Mouse (Mus musculus): ENCODE data around the gene Dpy30.

Gene Dpy30

DNA sequence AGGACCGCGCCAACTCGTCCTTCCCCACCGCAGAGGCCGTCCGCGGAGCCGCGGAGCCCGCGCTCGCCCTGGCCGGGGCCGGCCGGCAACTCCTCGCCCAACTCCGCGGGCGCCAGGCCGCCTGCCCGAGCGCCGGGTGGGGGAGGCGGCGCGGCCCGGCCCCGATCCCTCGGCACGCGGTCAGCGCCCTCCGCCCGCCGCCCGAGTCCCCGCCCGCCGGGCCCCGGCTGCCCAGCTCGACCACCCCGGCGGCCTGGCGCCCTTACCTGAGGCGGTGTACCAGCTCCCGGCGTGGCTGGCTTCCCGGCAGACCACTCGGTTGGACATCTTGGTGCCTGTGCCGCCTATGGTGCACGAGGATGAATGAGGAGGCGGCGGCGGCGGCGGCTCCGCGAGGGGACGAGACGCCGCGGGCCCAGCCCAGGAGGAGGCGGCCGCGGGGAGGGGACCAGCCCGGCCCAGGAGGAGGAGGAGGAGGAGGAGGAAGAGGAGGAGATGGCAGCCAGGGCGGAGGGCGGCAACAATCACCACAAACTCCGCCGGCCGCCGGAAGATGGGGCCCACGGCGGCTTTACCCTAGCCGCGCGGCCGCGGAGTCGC lies 29.2 kb downstream of the Dpy30 start:
- peak; percentile 87 to 93 for DNase-seq (ENCODE audit: low spot score in 2 of 2)

DNA sequence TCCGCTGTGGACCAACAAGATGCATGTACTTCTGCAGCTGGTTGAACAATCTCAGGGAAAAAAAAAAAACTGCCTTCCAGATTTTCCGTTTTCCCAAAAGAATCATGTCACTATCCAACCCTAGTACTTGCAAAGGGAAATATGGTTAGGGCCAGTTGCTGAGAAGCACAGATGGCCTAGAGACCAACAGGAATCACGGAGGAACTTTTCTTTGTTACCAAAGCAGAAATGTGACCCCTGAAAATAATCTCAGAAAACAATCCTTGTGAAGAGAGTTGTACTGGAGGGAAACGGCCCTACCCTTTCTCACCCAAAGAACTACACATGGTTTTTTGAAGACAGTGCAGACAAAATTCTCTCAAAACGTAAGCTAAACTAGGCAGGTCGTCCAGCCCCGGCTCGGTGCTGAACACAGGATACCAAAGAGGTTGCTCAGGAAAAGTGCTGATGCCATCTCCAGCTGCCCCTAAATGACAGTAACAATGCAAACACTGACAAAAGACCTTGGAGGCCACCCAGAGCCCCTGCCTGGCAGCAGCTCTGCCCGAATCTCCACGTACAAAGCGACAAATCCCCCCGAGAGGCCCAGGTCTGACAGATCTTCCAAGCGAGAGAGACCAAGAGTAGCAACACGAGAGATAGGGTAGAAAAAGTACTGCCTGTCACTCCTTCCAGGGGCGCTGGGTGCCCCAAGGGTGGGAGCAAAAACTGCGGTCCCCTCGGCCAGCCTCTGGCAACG lies 29.9 kb downstream of the Dpy30 start:
- DNase-seq (ENCODE audit: low spot score in 2 of 2): peak in 1 of 2 experiments; percentile 78

DNA sequence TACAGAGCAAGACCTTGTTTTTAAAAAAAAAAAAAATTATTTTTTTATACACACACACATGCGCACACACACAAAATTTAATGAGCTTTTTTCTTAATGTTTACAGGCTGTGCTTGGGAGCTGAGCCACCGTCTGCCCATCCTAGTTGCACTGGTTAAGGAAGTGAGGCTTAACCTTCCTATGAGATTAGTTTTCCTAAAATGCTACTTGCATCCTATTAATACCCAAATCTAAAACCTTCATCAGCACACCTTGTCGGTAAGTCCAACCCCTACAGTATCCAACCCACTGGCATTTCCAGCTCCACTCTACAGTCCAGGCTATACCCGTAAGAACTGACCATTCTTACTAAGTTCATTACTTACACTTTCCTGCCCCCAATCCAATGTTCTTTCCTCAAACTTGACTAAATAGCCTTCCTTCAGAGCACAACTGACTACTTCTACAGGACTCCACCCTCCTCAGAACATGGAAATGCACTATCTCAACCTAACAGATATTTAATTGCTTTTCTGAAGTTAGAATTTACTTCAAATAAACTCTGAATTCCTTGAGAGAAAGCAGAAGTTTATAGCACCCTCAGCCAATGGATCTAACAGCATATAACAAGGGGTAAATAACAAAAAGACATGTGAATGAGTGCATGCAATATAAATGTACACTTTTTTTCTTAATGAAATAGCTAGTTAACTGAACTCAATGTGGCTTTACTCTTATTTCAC lies 31.9 kb downstream of the Dpy30 start:
- no peak for DNase-seq (ENCODE audit: low spot score in 2 of 2)

DNA sequence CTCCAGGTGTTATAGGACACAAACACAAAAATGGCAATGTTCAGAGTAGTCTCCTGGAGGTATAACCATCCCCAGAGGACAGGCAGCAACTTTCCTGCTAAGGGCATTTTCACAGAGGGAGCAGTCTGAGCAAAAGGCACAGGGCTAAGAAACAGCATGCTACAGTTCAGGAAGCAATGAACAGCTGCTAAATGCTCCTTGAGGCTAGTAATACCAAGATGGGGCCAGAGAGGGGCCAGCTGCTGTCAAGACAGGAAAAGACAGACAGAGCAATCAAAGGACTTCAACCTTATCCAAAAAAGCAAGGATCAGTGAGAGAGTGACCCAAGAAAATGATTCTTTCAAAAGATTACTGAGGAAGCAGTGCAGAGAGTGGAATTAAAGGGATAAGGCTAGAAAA lies 32.9 kb downstream of the Dpy30 start:
- DNase-seq (ENCODE audit: low spot score in 2 of 2): no peak

DNA sequence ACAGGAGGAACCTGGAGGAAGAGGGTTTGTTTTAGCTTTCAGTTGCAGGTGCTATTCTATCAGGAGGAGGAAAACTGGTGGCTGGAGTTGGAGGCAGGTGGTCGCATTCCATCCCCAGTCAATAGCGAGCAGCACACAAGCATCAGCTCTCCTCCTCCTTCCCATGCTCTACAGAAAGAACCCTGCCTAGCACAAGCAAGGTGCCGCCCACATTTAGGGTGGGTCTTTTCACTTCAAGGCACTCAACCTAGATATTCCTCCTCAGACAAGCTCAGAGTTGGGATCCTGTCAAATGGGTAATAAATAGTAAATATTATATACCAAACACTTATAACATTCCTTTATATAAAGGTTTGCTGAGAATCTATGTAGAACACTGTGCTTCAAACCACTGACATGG lies 33.5 kb downstream of the Dpy30 start:
- peak in 1 of 2 experiments; percentile 36 for DNase-seq (ENCODE audit: low spot score in 2 of 2)

DNA sequence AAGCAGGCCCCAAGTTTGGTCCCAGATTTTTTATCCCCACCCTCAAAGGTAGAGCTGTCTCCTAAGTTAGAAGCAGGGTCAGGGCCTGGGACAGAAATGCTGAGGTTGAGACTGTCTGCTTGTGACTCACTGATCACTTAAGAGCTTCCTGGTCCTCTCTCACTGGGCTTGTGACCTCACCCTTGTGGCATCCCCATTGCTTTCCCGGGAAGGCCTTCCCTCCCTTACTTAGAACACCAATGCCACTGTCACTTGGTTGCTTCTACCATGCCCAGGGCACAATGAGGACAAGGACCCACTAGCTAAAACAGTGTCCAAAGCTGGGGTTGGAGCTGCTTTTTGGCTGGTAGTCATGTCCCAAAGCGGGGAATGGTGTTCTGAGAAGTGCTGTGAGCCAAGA lies 35.1 kb downstream of the Dpy30 start:
- DNase-seq (ENCODE audit: low spot score in 2 of 2): no peak

DNA sequence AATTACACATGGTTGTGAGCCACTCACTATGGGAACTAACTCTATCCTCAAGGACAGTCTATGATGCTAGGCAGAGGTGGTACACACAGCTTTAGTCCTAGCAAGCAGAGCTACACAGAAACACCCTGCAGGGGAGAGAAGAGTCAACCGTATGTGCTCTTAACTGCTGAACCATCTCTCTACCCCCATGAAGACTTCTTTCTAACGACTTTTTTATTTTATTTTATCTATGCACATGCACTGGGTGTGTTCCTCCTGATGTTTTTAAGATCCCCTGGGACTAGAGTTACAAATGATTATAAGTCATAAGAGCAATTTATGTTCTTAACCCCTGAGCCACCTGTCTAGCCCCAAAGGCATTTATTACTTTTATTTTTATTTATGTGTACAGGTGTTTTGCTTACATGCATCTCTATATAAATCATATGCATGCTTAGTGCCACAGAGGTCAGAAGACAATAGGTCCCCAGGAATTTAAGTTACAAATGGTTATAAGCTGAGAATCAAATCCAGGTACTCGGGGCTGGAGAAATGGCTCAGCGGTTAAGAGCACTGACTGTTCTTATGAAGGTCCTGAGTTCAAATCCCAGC lies 37.5 kb downstream of the Dpy30 start:
- no peak for DNase-seq (ENCODE audit: low spot score in 2 of 2)

DNA sequence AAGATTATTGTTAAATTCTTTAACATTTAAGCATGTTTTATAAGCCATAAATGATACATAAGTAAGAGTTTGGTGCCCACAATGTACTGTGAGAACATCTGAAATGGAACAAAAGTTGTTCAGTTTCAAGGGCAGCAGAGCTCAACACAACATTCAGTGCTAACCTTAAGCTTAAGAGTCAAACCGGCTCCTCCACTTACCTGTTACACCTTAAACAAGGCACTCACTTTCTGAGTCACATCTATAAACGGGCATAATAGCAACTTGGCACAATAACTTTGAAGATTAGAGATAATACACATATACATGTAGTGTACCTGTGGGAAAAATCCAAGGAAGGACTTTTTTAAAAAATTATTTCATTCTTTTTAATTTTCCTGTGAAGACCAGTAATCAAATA lies 38.0 kb downstream of the Dpy30 start:
- no peak for DNase-seq (ENCODE audit: low spot score in 2 of 2)

DNA sequence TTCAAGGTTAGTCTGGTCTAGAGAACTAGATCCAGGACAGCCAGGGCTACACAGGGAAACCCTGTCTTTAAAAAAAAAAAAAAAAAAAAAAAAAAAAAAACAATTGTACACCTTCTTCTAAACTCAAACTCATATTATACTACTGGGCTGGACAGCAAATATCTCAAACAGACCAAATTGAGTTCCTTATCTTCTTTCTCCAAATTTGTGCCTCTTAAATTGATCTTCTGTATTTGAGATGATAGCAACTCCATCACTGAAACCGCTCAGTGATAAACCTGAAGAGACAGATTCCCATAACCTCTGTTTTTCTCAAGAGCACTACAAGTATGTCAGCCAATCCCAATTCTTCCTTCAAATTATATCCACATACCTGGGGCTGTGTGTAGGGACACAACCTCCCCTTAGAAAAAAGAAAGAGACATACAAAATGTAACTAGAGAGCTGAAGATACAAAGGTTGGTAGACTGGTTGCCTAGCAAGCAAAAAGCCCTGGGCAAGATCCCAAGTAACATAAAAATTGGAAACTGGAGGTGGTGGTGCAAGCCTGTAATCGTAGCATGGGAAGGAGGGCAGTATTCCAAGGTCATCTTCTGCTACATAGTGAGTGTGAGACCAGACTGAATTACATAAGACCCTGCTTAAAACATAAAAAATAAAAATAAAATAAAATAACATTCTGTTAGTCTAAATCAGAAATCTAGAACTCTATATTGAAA lies 39.2 kb downstream of the Dpy30 start:
- no peak for DNase-seq (ENCODE audit: low spot score in 2 of 2)

DNA sequence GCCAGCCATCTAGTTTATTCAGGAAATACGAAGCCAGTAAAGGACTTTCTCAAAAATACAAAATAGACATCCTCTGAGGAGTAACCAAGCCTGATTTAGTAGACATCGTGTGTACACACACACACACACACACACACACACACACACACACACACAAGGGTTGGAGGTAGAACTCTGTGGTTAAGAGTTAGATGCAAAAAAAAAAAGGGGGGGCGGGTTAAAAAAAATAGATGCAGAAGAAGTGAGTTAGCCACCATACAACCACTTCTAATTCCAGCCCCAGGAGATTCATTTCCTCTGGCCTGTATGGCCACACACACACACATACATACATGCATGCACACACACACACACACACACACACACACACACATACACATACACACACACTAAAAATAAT lies 41.7 kb downstream of the Dpy30 start:
- DNase-seq (ENCODE audit: low spot score in 2 of 2): no peak

DNA sequence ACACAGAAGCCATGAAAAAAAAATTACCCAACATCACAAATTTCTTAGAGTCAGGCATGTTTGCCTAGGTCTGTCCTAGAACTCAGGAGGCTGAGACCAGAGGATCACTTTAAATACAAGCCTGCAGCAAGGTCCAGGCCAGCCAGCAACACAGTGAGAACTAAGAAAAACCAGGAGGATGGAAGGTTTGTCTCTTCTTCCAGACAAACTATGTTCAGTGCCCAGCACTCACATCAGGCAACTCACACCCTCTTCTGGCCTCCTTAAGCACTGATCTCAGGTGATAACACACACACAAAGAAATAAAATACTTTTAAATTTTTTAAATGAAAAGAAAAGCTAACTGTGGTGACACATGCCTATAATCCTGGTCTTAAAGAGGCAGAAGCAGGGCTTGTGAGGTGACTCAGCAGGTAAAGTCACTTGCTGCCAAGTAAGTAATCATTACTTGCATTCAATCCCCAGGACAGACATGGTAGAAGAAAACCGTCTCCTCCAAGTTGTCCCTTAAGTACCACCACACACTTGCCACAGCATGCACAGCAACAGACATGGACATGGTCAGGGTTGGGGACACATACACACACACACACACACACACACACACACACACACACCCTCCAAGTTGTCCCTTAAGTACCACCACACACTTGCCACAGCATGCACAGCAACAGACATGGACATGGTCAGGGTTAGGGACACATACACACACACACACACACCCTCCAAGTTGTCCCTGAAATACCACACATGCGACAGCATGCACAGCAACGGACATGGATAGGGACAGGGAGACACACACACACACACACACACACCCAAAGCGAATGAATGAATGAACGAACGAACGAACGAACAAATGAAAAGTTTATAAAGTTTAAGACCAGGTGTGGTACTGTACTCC lies 44.5 kb downstream of the Dpy30 start:
- no peak for DNase-seq (ENCODE audit: low spot score in 2 of 2)

DNA sequence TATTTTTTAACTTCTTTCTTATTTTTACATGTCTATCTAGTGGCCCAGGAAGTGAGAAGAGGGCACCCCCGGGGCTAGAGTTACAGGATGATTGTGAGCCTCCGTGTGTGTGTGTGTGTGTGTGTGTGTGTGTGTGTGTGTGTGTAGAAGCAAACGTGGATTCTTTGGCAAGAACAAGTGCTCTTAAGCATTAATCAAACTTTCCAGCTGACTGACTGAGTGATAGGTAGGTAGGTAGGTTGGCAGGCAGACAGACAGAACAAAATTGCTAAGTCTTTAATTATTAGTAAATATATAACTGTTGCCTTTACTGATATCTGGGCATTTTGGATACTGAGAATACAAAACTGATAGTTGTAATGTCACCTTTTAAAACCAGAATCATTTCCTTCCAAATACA lies 49.3 kb downstream of the Dpy30 start:
- DNase-seq (ENCODE audit: low spot score in 2 of 2): no peak

DNA sequence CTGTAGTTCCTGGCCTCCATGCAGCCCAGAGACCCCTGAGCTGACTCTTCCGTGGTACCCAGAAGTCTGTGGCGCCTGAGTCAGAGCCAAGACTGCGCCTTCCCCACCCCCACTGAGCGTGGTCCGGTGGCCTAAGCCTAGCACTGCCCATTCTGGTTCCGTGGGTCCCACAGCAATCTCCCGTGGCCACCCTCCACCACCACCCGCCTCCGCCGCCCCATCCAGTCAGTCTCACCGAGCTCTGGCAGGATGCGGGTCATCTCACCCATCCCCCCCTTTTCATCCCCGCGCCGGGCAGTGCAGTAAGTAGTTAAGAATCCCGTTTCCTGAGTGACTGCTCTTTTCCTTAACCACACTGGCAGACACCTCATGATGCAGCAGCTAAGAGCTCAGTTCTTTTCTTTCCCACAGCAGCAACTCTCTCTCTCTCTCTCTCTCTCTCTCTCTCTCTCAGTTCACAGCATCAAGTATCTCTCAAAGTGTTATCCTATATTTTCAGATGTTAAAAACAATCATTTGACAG lies 51.0 kb downstream of the Dpy30 start:
- no peak for DNase-seq (ENCODE audit: low spot score in 2 of 2)

DNA sequence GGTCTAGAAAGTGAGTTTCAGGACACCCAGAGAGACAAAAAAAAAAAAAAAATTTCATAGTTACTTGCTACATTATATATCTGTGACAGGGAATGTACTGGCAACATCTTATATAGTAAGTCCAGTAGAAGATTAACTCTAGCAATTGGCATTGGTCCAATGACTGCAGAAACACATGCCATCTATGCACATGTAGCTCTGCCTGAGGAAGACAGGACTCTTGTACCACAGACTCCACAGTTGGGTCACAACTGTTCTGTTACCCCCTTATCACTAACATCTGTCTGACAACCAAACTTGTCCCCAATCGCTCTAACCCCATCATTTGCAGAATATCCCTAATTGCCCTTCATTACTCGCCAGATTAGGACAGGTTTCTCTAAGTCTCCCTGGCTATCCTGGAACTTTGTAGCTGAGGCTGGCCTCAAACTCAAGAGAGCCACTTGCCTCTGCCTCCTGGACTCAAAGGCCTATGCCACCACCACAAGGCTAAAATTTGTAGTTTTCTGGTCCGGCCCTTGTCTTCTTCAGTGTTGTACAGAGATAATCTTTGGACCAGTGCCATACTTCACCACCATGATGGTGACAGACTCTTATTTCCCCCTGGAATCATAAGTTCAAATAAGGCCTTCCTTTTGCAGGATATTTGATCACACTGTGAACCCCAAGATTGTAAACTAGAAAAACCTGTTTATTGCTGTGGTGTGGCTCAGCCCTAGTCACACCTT lies 52.0 kb downstream of the Dpy30 start:
- DNase-seq (ENCODE audit: low spot score in 2 of 2): no peak

DNA sequence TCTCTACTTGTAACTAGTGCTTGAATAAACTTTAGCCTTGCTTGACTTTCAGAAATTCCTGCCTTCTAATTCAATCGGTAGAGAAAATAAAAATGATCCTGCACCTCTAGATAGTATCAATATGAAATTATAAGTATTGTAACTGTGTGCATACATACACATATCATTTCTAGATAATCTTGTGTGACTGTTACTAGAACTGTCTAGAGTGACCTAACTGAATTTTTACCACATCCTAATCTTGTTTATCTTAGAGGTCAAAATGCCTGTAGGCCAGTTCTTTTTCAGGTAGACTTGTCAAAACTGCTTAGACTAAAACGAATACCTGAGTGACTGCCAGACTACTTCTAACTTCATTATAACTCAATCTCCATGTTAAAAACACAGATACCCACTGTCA lies 53.5 kb downstream of the Dpy30 start:
- DNase-seq (ENCODE audit: low spot score in 2 of 2): no peak

DNA sequence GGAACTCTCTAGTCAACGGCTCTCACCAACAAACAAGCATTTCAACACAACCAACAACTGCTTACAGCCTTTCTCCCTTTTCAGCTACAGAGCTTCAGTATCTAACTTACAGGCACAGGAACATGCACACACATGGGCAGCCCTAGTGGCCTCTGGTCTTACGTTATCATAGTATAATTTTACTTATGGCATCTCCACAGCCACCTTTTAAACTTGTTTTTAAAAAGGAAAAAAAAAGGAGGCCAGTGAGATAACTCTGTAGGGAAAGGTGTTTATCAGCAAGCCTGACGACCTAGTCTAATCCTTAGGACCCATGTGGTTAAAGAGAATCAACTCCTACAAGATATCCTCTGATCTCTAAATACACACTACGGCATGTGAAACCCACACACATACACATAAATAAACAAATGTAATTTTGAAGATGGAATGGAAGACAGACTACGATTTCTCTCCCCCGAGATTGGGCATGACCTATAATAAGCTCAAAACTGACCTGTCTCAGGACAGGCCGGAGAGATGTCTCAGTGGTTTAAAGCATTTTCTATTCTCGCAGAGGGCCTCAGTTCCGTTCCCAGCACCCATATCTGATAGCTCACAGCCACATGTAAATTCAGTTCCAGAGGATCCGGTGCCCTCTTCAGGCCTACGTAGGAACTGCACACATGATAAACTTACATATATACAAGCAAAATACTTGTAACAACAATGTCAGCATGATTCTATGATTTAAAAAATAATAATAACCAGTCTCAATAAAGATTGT lies 56.1 kb downstream of the Dpy30 start:
- peak; percentile 38 to 67 for DNase-seq (ENCODE audit: low spot score in 2 of 2)

DNA sequence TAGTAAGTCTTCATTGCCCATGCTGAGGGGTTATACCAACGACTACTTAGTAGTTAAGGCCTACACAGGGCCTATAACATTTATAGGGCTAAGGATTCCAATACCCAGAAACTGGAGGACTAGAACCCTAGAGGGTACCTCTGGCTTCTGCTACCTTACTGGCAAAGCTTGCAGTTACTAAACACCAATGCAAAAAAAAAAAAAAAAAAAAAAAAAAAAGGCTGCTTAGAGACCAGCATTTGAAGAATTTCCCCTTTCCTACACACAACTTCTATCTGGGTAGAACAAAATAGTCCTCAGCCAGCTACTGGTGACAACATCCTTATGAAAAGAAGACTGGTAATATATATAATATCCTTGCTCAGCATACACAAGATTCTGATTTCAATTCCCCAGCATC lies 58.1 kb downstream of the Dpy30 start:
- DNase-seq (ENCODE audit: low spot score in 2 of 2): peak in 1 of 2 experiments; percentile 0

DNA sequence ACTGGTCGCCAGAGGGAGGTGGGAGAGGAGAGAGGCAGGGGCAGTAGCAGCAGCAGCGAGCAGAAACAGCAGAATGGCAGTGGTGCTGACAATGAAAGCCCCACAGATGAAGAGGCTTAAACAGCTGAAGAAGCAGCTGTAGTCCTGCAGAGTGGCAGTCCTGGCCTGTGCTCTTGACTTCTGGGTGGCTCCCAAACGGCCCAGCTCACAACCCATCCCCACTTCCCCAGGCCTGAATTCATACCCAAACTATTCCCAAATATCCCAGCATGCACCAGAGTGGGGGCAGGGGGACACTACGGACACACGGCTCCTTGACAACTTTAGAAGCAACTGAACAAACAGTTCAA lies 58.6 kb downstream of the Dpy30 start:
- no peak for DNase-seq (ENCODE audit: low spot score in 2 of 2)
